Mouse (Mus musculus): ENCODE measurements at regions not wholly inside any gene's neighbourhood (a gene's known extent, or its start where the extent isn't known, plus 50 kb on each side); places are given as distances from the start of the nearest gene placed in this dataset.

GRCm38 (mm10) chr8:6573492-6573891 is 1468.3 kb upstream of the Slc10a2 start:
- Histone ChIP-seq H3K4me3 (replicated peaks in 1 of 3; ENCODE audit: low read depth in 2 of 3, low read length in 2 of 3, poor library complexity in 1 of 3) (no peak overlapping the region), H3K36me3 (replicated peaks in 1 of 2; ENCODE audit: control insufficient read depth in 1 of 2, insufficient read depth in 1 of 2, low read length in 1 of 2) (no peaks in the 10 kb centered on the region), H3K9me3 (replicated peaks; ENCODE audit: low read length) (peaks cover 26% of the 10 kb centered on the region), H3K4me2 (ENCODE audit: insufficient read depth, low read depth, poor library complexity, severe bottlenecking) (no peak overlapping the region), H3K27ac (ENCODE audit: insufficient read depth, low read depth) (no peak overlapping the region), H3K27me3 (replicated peaks) (no peaks in the 10 kb centered on the region), H3K79me2 (replicated peaks; ENCODE audit: control insufficient read depth, extremely low read depth, insufficient read depth, poor library complexity, severe bottlenecking) (no peaks in the 10 kb centered on the region), H3K9ac (ENCODE audit: insufficient read depth, low read depth) (no peak overlapping the region), H3K4me1 (ENCODE audit: control insufficient read depth in 1 of 2, insufficient read depth in 2 of 2) (no peaks in the 10 kb centered on the region)
- DNase-seq (ENCODE audit: extremely low read depth) = no peak
- dilution Hi-C loops (cut with MboI; ENCODE audit: extremely low pct_ligation_motif_present, extremely low pct_unique_long_range_greater_than_20kb, low sequenced_read_pairs) = no loop called here
- TF ChIP-seq MAFK (IDR thresholded peaks at IDR 0.05; ENCODE audit: insufficient replicate concordance, low read length) = no peak
- TF ChIP-seq JUN (IDR thresholded peaks at IDR 0.05; ENCODE audit: insufficient read depth, low read depth, low read length) = no peak
- TF ChIP-seq PAX5 (IDR thresholded peaks at IDR 0.05; ENCODE audit: low read length) = no peak
- TF ChIP-seq CHD1 (IDR thresholded peaks at IDR 0.05; ENCODE audit: low read depth, low read length) = no peak
- no peak for TF ChIP-seq KAT2A (IDR thresholded peaks at IDR 0.05; ENCODE audit: insufficient replicate concordance, low read length)
- no peak for TF ChIP-seq RCOR1 (conservative IDR thresholded peaks at IDR 0.05; ENCODE audit: low read depth, low read length)
- no peak for TF ChIP-seq UBTF (IDR thresholded peaks at IDR 0.05; ENCODE audit: low read depth, low read length)
- TF ChIP-seq ZC3H11A (IDR thresholded peaks at IDR 0.05; ENCODE audit: low read depth, low read length) = no peak
- no peak for TF ChIP-seq SIN3A (IDR thresholded peaks at IDR 0.05; ENCODE audit: low read length)
- no peak for TF ChIP-seq MYC (IDR thresholded peaks at IDR 0.05; ENCODE audit: low read depth, low read length)
- no peak for TF ChIP-seq NELFE (IDR thresholded peaks at IDR 0.05; ENCODE audit: low read depth, low read length)
- in situ Hi-C loops (cut with MboI; ENCODE audit: low pct_ligation_motif_present, low pct_unique_long_range_greater_than_20kb, low sequenced_read_pairs) = no loop called here

- TF ChIP-seq MAFK (IDR thresholded peaks at IDR 0.05; ENCODE audit: insufficient replicate concordance, low read length) = no peak
- TF ChIP-seq BHLHE40 (IDR thresholded peaks at IDR 0.05; ENCODE audit: low read depth, low read length) = no peak
- TF ChIP-seq ZMIZ1 (IDR thresholded peaks at IDR 0.05; ENCODE audit: low read depth, low read length) = no peak
- peak in 1 of 2 experiments; percentile 42; a peak in 2 of 4 replicates for TF ChIP-seq CTCF (conservative IDR thresholded peaks at IDR 0.05 in 1 of 2, IDR thresholded peaks at IDR 0.05 in 1 of 2; ENCODE audit: low read depth in 2 of 2, low read length in 2 of 2)
- TF ChIP-seq JUN (IDR thresholded peaks at IDR 0.05; ENCODE audit: insufficient read depth, low read depth, low read length) = no peak
- peak; percentile 36 for TF ChIP-seq RAD21 (IDR thresholded peaks at IDR 0.05; ENCODE audit: low read depth, low read length)
- no peak for TF ChIP-seq UBTF (IDR thresholded peaks at IDR 0.05; ENCODE audit: low read depth, low read length)
- no peak for TF ChIP-seq JUND (conservative IDR thresholded peaks at IDR 0.05; ENCODE audit: low read depth, low read length)
- TF ChIP-seq TBP (conservative IDR thresholded peaks at IDR 0.05; ENCODE audit: low read depth, low read length) = no peak
- TF ChIP-seq PAX5 (IDR thresholded peaks at IDR 0.05; ENCODE audit: low read length) = no peak
- TF ChIP-seq USF1 (IDR thresholded peaks at IDR 0.05; ENCODE audit: low read depth, low read length) = no peak
- TF ChIP-seq POLR2AphosphoS2 (IDR thresholded peaks at IDR 0.05; ENCODE audit: low read depth, low read length) = no peak
- no peak for TF ChIP-seq MEF2A (IDR thresholded peaks at IDR 0.05; ENCODE audit: borderline replicate concordance, low read depth, low read length)
- no peak for TF ChIP-seq ELF1 (IDR thresholded peaks at IDR 0.05; ENCODE audit: low read depth, low read length)
- peak; percentile 27 for TF ChIP-seq SMC3 (IDR thresholded peaks at IDR 0.05; ENCODE audit: low read depth, low read length)
- no peak for TF ChIP-seq NRF1 (IDR thresholded peaks at IDR 0.05; ENCODE audit: low read depth, low read length)
- no peak for TF ChIP-seq EP300 (IDR thresholded peaks at IDR 0.05; ENCODE audit: low read length)
- TF ChIP-seq IRF4 (IDR thresholded peaks at IDR 0.05; ENCODE audit: low read depth, low read length) = no peak
- TF ChIP-seq MYC (IDR thresholded peaks at IDR 0.05; ENCODE audit: low read depth, low read length) = no peak
- no peak for TF ChIP-seq RCOR1 (conservative IDR thresholded peaks at IDR 0.05; ENCODE audit: low read depth, low read length)
- TF ChIP-seq TCF12 (IDR thresholded peaks at IDR 0.05; ENCODE audit: low read depth, low read length) = no peak
- TF ChIP-seq ZKSCAN1 (IDR thresholded peaks at IDR 0.05; ENCODE audit: borderline replicate concordance, low read depth, low read length) = no peak
- no peak for TF ChIP-seq SIN3A (IDR thresholded peaks at IDR 0.05; ENCODE audit: low read length)
- peak; percentile 23; the same call in 1 of the 2 replicates for TF ChIP-seq ZNF384 (IDR thresholded peaks at IDR 0.05; ENCODE audit: low read depth, low read length)
- TF ChIP-seq NELFE (IDR thresholded peaks at IDR 0.05; ENCODE audit: low read depth, low read length) = no peak
- no peak for TF ChIP-seq HCFC1 (IDR thresholded peaks at IDR 0.05; ENCODE audit: low read depth, low read length)
- Histone ChIP-seq H3K36me3 (replicated peaks in 1 of 2; ENCODE audit: control insufficient read depth in 1 of 2, insufficient read depth in 1 of 2, low read length in 1 of 2) (no peaks in the 10 kb centered on the region), H3K27ac (ENCODE audit: insufficient read depth, low read depth) (no peak overlapping the region), H3K79me2 (replicated peaks; ENCODE audit: control insufficient read depth, extremely low read depth, insufficient read depth, poor library complexity, severe bottlenecking) (no peaks in the 10 kb centered on the region), H3K4me2 (ENCODE audit: insufficient read depth, low read depth, poor library complexity, severe bottlenecking) (no peak overlapping the region), H3K9me3 (replicated peaks; ENCODE audit: low read length) (peaks cover 21% of the 10 kb centered on the region), H3K9ac (ENCODE audit: insufficient read depth, low read depth) (no peak overlapping the region), H3K4me3 (replicated peaks in 1 of 3; ENCODE audit: low read depth in 2 of 3, low read length in 2 of 3, poor library complexity in 1 of 3) (no peak overlapping the region), H3K4me1 (ENCODE audit: control insufficient read depth in 1 of 2, insufficient read depth in 2 of 2) (no peaks in the 10 kb centered on the region), H3K27me3 (replicated peaks) (no peaks in the 10 kb centered on the region)
- no peak for DNase-seq (ENCODE audit: extremely low read depth)
- in situ Hi-C loops (cut with MboI; ENCODE audit: low pct_ligation_motif_present, low pct_unique_long_range_greater_than_20kb, low sequenced_read_pairs) (no loop called here), dilution Hi-C loops (cut with MboI; ENCODE audit: extremely low pct_ligation_motif_present, extremely low pct_unique_long_range_greater_than_20kb, low sequenced_read_pairs) (no loop called here)
Observed at GRCm38 (mm10) chr8:6572066-6572665, 1467.0 kb upstream of the Slc10a2 start.
